Mouse (Mus musculus): ENCODE measurements around the gene Dhrs11. TPM values are rescaled to one million over a fixed set of nuclear protein-coding genes. Genes with fewer than 3 reads are reported as not detected.

The Dhrs11 gene
- polyA plus RNA-seq, 1 experiment, result 17.6 TPM

- H3K4me1 ChIP-seq, result peaks cover 93% of the 10 kb centered on the region
- H3K4me3 ChIP-seq (replicated peaks), result peak overlapping the region; percentile 10
These were observed 5.3 kb downstream of the Dhrs11 start for GRCm38 (mm10) chr11:84823484-84823897.

GRCm38 (mm10) chr11:84822487-84822886, 6.3 kb downstream of the Dhrs11 start:
- H3K4me3 ChIP-seq (replicated peaks), result no peak overlapping the region
- H3K36me3 ChIP-seq (replicated peaks; ENCODE audit: low read length), result peaks cover 72% of the 10 kb centered on the region
- TF ChIP-seq FLI1 (IDR thresholded peaks at IDR 0.05; ENCODE audit: low read length) (no peak), GATA1 (IDR thresholded peaks at IDR 0.05; ENCODE audit: borderline replicate concordance, low read length) (no peak)
- H3K9me3 ChIP-seq, result no peaks in the 10 kb centered on the region
- peaks cover 92% of the 10 kb centered on the region for H3K4me1 ChIP-seq
- H3K27me3 ChIP-seq (replicated peaks), result no peaks in the 10 kb centered on the region

More at GRCm38 (mm10) chr11:84823484-84823897, 5.3 kb downstream of the Dhrs11 start:
- peaks cover 73% of the 10 kb centered on the region for H3K36me3 ChIP-seq (replicated peaks; ENCODE audit: low read length)
- no peaks in the 10 kb centered on the region for H3K9me3 ChIP-seq
- H3K27me3 ChIP-seq (replicated peaks), result no peaks in the 10 kb centered on the region
- no peak for TF ChIP-seq GATA1 (IDR thresholded peaks at IDR 0.05; ENCODE audit: borderline replicate concordance, low read length)
- TF ChIP-seq FLI1 (IDR thresholded peaks at IDR 0.05; ENCODE audit: low read length), result no peak

GRCm38 (mm10) chr11:84821131-84821770, 7.5 kb downstream of the Dhrs11 start:
- peaks cover 86% of the 10 kb centered on the region for H3K4me1 ChIP-seq
- H3K36me3 ChIP-seq (replicated peaks; ENCODE audit: low read length), result peaks cover 73% of the 10 kb centered on the region

GRCm38 (mm10) chr11:84818961-84819692, 9.7 kb downstream of the Dhrs11 start, which contains the start of gene Mrm1:
Mrm1 (minus strand) TSS chr11:84819515.
- Histone ChIP-seq H3K9me3 (no peaks in the 10 kb centered on the region), H3K36me3 (replicated peaks; ENCODE audit: low read length) (peaks cover 64% of the 10 kb centered on the region), H3K27me3 (replicated peaks) (no peaks in the 10 kb centered on the region), H3K4me1 (peaks cover 79% of the 10 kb centered on the region), H3K4me3 (replicated peaks) (peak within 1 kb of the TSS; percentile 99)
- TF ChIP-seq GATA1 (IDR thresholded peaks at IDR 0.05; ENCODE audit: borderline replicate concordance, low read length), result no peak
- TF ChIP-seq FLI1 (IDR thresholded peaks at IDR 0.05; ENCODE audit: low read length), result no peak

More at GRCm38 (mm10) chr11:84821131-84821770, 7.5 kb downstream of the Dhrs11 start:
- Histone ChIP-seq H3K9me3 (no peaks in the 10 kb centered on the region), H3K4me3 (replicated peaks) (no peak overlapping the region), H3K27me3 (replicated peaks) (no peaks in the 10 kb centered on the region)
- TF ChIP-seq GATA1 (IDR thresholded peaks at IDR 0.05; ENCODE audit: borderline replicate concordance, low read length) (no peak), FLI1 (IDR thresholded peaks at IDR 0.05; ENCODE audit: low read length) (no peak)

GRCm38 (mm10) chr11:84818085-84818960, 10.5 kb downstream of the Dhrs11 start:
- Histone ChIP-seq H3K36me3 (replicated peaks; ENCODE audit: low read length) (peaks cover 64% of the 10 kb centered on the region), H3K4me3 (replicated peaks) (peak overlapping the region; percentile 99), H3K27me3 (replicated peaks) (no peaks in the 10 kb centered on the region), H3K9me3 (no peaks in the 10 kb centered on the region), H3K4me1 (peaks cover 79% of the 10 kb centered on the region)
- TF ChIP-seq FLI1 (IDR thresholded peaks at IDR 0.05; ENCODE audit: low read length) (no peak), GATA1 (IDR thresholded peaks at IDR 0.05; ENCODE audit: borderline replicate concordance, low read length) (no peak)

GRCm38 (mm10) chr11:84817362-84817761, 11.4 kb downstream of the Dhrs11 start:
- no peaks in the 10 kb centered on the region for H3K27me3 ChIP-seq (replicated peaks)
- H3K4me3 ChIP-seq (replicated peaks), result no peak overlapping the region
- peaks cover 64% of the 10 kb centered on the region for H3K36me3 ChIP-seq (replicated peaks; ENCODE audit: low read length)
- TF ChIP-seq FLI1 (IDR thresholded peaks at IDR 0.05; ENCODE audit: low read length), result no peak
- TF ChIP-seq GATA1 (IDR thresholded peaks at IDR 0.05; ENCODE audit: borderline replicate concordance, low read length), result no peak
- H3K9me3 ChIP-seq, result no peaks in the 10 kb centered on the region
- H3K4me1 ChIP-seq, result peaks cover 78% of the 10 kb centered on the region

- Histone ChIP-seq H3K4me3 (replicated peaks) (peak overlapping the region; percentile 48), H3K9me3 (no peaks in the 10 kb centered on the region), H3K36me3 (replicated peaks; ENCODE audit: low read length) (peaks cover 52% of the 10 kb centered on the region), H3K4me1 (peaks cover 47% of the 10 kb centered on the region), H3K27me3 (replicated peaks) (peaks cover 2% of the 10 kb centered on the region)
- TF ChIP-seq GATA1 (IDR thresholded peaks at IDR 0.05; ENCODE audit: borderline replicate concordance, low read length) (no peak), FLI1 (IDR thresholded peaks at IDR 0.05; ENCODE audit: low read length) (no peak)
These were observed 14.9 kb downstream of the Dhrs11 start for GRCm38 (mm10) chr11:84813724-84814510.

GRCm38 (mm10) chr11:84804373-84804772, 24.4 kb downstream of the Dhrs11 start:
- H3K36me3 ChIP-seq (replicated peaks; ENCODE audit: low read length), result no peaks in the 10 kb centered on the region
- TF ChIP-seq FLI1 (IDR thresholded peaks at IDR 0.05; ENCODE audit: low read length) (no peak), GATA1 (IDR thresholded peaks at IDR 0.05; ENCODE audit: borderline replicate concordance, low read length) (no peak)
- no peak overlapping the region for H3K4me3 ChIP-seq (replicated peaks)
- H3K4me1 ChIP-seq, result peaks cover 3% of the 10 kb centered on the region; the same call in 1 of the 2 replicates
- peaks cover 66% of the 10 kb centered on the region for H3K27me3 ChIP-seq (replicated peaks)
- H3K9me3 ChIP-seq, result 0 out of 2 replicates have a peak, but pooled peaks cover 4% of the 10 kb centered on the region
